Mouse (Mus musculus) forebrain, embryonic 10.5 days (tissue): ENCODE results near the gene Trpm2. TPM values are rescaled to one million over a fixed set of nuclear protein-coding genes. Genes with fewer than 3 reads are reported as not detected.
"Not testable (repeated sequence)": the region's sequence is repeated elsewhere in the genome, so short reads cannot be mapped to it uniquely, and the experiment has no call there.

Experiments used
- DNase-seq: peaks from one replicate; pipeline ENCODE4 v3.0.0-alpha.2; 2017; ENCODE audit warnings: low spot score; ENCODE audit errors: extremely low spot score
- H3K27ac ChIP-seq: fragments of 300-500 bp; sonication (generic); 2 replicates; pipeline ENCODE4 v1.5.1; 2016; ENCODE audit warnings: mild to moderate bottlenecking
- H3K27me3 ChIP-seq: fragments of 300-500 bp; sonication (generic); 2 replicates; pipeline ENCODE4 v1.6.1; 2016; ENCODE audit warnings: mild to moderate bottlenecking; ENCODE audit not compliant: poor library complexity, severe bottlenecking
- H3K36me3 ChIP-seq: fragments of 300-500 bp; sonication (generic); replicated peaks from 2 replicates; pipeline ENCODE4 v1.6.1; 2016; ENCODE audit warnings: mild to moderate bottlenecking, moderate library complexity
- H3K4me1 ChIP-seq: fragments of 300-500 bp; sonication (generic); 2 replicates; pipeline ENCODE4 v1.6.1; 2016
- H3K4me3 ChIP-seq: fragments of 300-500 bp; sonication (generic); 2 replicates; pipeline ENCODE4 v1.5.1; 2016; ENCODE audit warnings: mild to moderate bottlenecking, moderate library complexity
- H3K9me3 ChIP-seq: fragments of 300-500 bp; sonication (generic); 2 replicates; pipeline ENCODE4 v1.6.1; 2016; ENCODE audit warnings: mild to moderate bottlenecking, moderate library complexity
- WGBS: fragments of 180-500 bp; shearing (Covaris S2); methylation state at CpG from one replicate; pipeline ENCODE4 v1.1.7; 2016; 5-methylcytosine and 5-hydroxymethylcytosine counted together
- polyA plus RNA-seq: library from polyadenylated mRNA; unstranded; fragments of >200 nt; fragmentation: Nextera tagmentation; extraction: Ambion mirVana; gene quantifications from 2 replicates; pipeline ENCODE4 v1.2.1, GENCODE M21; 2016

Trpm2 gene
- polyA plus RNA-seq, 1 experiment from 2014 or later = 0.53 TPM

GRCm38 (mm10) chr10:77974811-77975210, 4.4 kb upstream of the Trpm2 start:
- H3K4me3 ChIP-seq = no peak overlapping the region
- H3K36me3 ChIP-seq = 0 out of 2 replicates have a peak, but pooled peaks cover under 1% of the 10 kb centered on the region
- 83% methylated on average over 5 of the region's 5 CpGs for WGBS
- peaks cover 17% of the 10 kb centered on the region for H3K27me3 ChIP-seq
- H3K4me1 ChIP-seq = peaks cover 24% of the 10 kb centered on the region
- no peak overlapping the region for H3K27ac ChIP-seq
- H3K9me3 ChIP-seq = no peaks in the 10 kb centered on the region
- DNase-seq = no peak

DNA sequence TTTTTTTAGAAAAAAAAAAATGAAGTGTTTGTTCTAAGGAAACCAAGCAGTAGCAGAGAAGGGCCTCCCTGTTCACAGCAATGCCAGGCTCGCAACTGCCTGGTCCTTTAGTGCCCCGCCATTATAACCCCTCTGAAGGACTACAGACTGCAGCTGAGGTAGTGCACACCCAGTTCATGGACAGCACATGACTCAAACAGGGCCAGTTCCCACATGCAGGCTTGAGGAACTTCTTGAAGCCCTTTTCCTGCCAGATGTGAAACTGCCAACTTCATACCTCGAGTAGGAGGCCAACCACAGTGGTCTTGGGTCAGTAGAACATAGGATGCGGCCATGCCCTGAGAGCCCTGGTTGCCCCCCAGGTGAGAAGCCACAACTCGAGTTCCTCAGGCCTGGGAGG, 4.0 kb upstream of the Trpm2 start:
- WGBS = 76% methylated on average over 5 of the region's 5 CpGs
- Histone ChIP-seq H3K4me1 (peaks cover 24% of the 10 kb centered on the region), H3K27me3 (peaks cover 22% of the 10 kb centered on the region)

GRCm38 (mm10) chr10:77971709-77972553, 1.6 kb upstream of the Trpm2 start:
- Histone ChIP-seq H3K36me3 (no peaks in the 10 kb centered on the region), H3K4me3 (no peak overlapping the region), H3K27me3 (peaks cover 39% of the 10 kb centered on the region), H3K27ac (no peak overlapping the region), H3K4me1 (peaks cover 14% of the 10 kb centered on the region), H3K9me3 (no peaks in the 10 kb centered on the region)
- 63% methylated on average over 17 of the region's 17 CpGs for WGBS
- no peak for DNase-seq

More for the DNA sequence above, 4.0 kb upstream of the Trpm2 start:
- no peaks in the 10 kb centered on the region for H3K36me3 ChIP-seq
- no peak overlapping the region for H3K4me3 ChIP-seq
- no peaks in the 10 kb centered on the region for H3K9me3 ChIP-seq
- no peak overlapping the region for H3K27ac ChIP-seq
- DNase-seq = no peak

- Histone ChIP-seq H3K27ac (no peak overlapping the region), H3K27me3 (peaks cover 39% of the 10 kb centered on the region), H3K4me3 (no peak overlapping the region), H3K4me1 (peaks cover 14% of the 10 kb centered on the region), H3K36me3 (no peaks in the 10 kb centered on the region), H3K9me3 (no peaks in the 10 kb centered on the region)
- 94% methylated on average over 10 of the region's 10 CpGs for WGBS
- DNase-seq = no peak
Observed at GRCm38 (mm10) chr10:77971191-77971590, 828 bp upstream of the Trpm2 start.

DNA sequence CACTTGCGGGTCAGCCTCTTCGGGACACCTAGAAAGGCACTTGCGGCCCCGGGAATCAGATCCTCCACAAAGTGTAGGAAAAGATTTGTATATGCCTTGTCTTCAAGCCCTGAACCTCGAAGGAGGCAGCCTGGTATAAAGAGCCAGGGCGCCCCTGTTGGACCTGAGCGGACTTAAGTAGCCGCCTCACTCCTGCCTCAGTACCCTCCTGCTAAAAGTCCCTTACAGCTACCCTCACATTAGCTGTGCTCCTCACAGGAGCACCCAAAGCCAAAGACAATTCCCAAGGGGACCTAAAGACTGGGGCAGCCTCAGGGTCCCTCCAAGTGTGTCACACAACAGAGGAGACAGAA, 414 bp downstream of the Trpm2 start:
- Histone ChIP-seq H3K4me3 (peak overlapping the region; percentile 51), H3K36me3 (no peaks in the 10 kb centered on the region), H3K27ac (no peak overlapping the region), H3K4me1 (peaks cover 14% of the 10 kb centered on the region), H3K9me3 (no peaks in the 10 kb centered on the region), H3K27me3 (peaks cover 39% of the 10 kb centered on the region)
- no peak for DNase-seq
- WGBS = 16% methylated on average over 8 of the region's 8 CpGs

DNA sequence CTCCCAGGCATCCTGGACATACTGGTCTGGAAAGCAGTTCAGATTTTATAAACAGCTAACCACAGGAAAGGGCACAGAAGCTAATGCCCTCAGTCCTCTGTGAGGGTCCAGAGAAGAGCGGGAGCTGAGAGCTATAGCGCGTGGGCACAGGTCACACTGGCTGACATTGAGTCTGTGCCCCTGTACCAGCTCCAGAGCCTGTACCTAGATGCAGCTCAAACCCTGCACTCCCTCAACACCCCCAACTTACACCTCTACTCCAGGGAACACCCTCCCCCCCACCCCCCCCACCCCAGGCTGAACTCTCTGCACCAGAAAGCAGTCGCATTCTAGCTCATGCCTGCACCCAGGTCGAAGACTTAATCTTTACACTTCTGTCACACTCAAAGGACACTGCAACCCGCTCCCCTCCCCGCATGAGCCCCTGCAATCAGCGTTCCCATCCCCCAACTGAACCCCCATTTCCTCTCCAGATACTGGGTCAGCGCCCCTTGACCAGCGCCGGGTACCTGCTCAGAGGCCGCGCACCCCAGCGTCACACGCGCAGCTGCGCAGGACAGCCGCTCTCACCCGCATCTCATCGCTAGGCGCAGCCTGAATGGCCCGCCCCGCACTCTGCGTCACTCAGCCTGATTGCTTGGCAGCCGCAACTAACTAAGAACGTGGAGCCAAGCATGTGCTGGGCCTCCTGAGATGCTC, 940 bp downstream of the Trpm2 start:
- peak; percentile 60 for DNase-seq
- Histone ChIP-seq H3K4me1 (peaks cover 14% of the 10 kb centered on the region), H3K9me3 (no peaks in the 10 kb centered on the region), H3K36me3 (no peaks in the 10 kb centered on the region), H3K27me3 (peaks cover 39% of the 10 kb centered on the region), H3K4me3 (peak overlapping the region; percentile 51), H3K27ac (0 out of 2 replicates have a peak overlapping the region, but pooled peaks have one; percentile 25)
- 7% methylated on average over 26 of the region's 26 CpGs for WGBS

DNA sequence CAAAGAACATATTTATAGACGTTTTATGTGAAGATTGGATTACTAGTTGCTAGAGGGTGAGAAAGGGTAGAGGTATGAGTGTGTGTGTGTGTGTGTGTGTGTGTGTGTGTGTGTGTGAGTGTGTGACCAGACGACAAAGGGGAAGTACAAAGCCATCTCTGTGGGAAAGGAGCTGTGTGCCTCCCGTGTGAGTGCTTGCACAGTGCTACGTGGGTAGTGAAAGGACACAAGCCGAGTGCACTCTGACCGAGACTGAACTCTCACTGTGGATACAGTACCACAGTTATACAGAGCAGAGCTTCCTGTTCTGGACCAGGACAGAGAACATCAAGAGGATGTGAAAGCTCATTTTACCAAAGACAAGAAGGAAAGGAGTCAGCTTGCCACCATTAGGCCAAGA, 6.4 kb downstream of the Trpm2 start:
- no peaks in the 10 kb centered on the region for H3K9me3 ChIP-seq
- WGBS = 91% methylated on average over 6 of the region's 6 CpGs
- H3K4me1 ChIP-seq = peaks cover 2% of the 10 kb centered on the region
- no peak for DNase-seq
- no peak overlapping the region for H3K27ac ChIP-seq
- no peaks in the 10 kb centered on the region for H3K36me3 ChIP-seq
- no peak overlapping the region for H3K4me3 ChIP-seq
- peaks cover 14% of the 10 kb centered on the region for H3K27me3 ChIP-seq

DNA sequence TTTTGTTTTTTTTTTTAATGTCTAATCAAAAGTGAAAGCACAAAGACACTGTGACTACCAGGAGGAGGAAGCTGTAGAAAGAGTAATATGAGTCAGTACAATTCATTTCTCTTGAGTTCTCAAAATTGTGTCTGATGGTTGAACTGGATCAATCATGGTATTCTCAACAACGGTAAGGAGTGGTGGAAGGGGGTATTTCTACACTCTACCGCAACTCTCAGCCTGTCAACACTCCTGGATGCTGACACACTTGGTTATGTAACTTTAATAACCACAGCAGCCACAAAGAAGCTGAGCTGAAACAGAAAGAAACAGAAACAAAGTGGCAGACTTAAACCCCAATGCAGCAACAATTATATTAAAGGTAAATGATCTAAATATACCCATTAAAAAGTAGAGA, 7.6 kb downstream of the Trpm2 start:
- Histone ChIP-seq H3K27ac (no peak overlapping the region), H3K4me3 (no peak overlapping the region), H3K27me3 (peaks cover 2% of the 10 kb centered on the region), H3K36me3 (no peaks in the 10 kb centered on the region), H3K9me3 (no peaks in the 10 kb centered on the region), H3K4me1 (no peaks in the 10 kb centered on the region)
- WGBS = 88% methylated on average over 2 of the region's 2 CpGs
- DNase-seq = no peak

DNA sequence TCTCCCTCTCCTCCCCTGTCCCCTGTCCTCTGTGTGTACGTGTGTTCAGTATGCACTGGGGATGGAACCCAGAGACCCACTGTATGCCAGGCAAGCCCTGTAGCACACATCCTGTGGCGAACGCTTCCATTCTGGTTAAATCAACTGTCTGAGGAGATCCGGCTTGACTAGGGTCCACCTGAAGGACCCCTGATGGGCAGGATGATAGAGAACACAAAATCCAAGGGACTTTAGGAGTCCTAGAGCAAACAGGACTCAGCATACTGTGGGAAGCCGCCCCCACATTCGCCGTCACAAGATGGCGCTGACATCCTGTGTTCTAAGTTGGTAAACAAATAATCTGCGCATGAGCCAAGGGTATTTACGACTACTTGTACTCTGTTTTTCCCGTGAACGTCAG, 19.9 kb downstream of the Trpm2 start:
- H3K27ac ChIP-seq, H3K36me3 ChIP-seq, DNase-seq, H3K4me3 ChIP-seq, H3K4me1 ChIP-seq, H3K27me3 ChIP-seq: not testable (repeated sequence)
- H3K9me3 ChIP-seq = peaks cover 15% of the 10 kb centered on the region; the same call in 1 of the 2 replicates
- WGBS = 90% methylated on average over 9 of the region's 12 CpGs

GRCm38 (mm10) chr10:77939685-77940084, 30.7 kb downstream of the Trpm2 start:
- no peak overlapping the region for H3K27ac ChIP-seq
- no peaks in the 10 kb centered on the region for H3K36me3 ChIP-seq
- no peak overlapping the region for H3K4me3 ChIP-seq
- no peaks in the 10 kb centered on the region for H3K4me1 ChIP-seq
- DNase-seq = no peak
- no peaks in the 10 kb centered on the region for H3K9me3 ChIP-seq
- no peaks in the 10 kb centered on the region for H3K27me3 ChIP-seq
- WGBS = 82% methylated on average over 2 of the region's 2 CpGs

GRCm38 (mm10) chr10:77927375-77927774, 43.0 kb downstream of the Trpm2 start:
- no peak overlapping the region for H3K4me3 ChIP-seq
- H3K27ac ChIP-seq = no peak overlapping the region
- no peaks in the 10 kb centered on the region for H3K9me3 ChIP-seq
- DNase-seq = no peak
- H3K4me1 ChIP-seq = peaks cover 6% of the 10 kb centered on the region; the same call in 1 of the 2 replicates
- no peaks in the 10 kb centered on the region for H3K36me3 ChIP-seq
- 91% methylated on average over 10 of the region's 10 CpGs for WGBS
- no peaks in the 10 kb centered on the region for H3K27me3 ChIP-seq

- Histone ChIP-seq H3K4me1 (peaks cover 6% of the 10 kb centered on the region; the same call in 1 of the 2 replicates), H3K27ac (no peak overlapping the region), H3K4me3 (no peak overlapping the region), H3K27me3 (no peaks in the 10 kb centered on the region), H3K9me3 (no peaks in the 10 kb centered on the region), H3K36me3 (no peaks in the 10 kb centered on the region)
- peak; percentile 48 for DNase-seq
- WGBS = 41% methylated on average over 7 of the region's 7 CpGs
Observed at GRCm38 (mm10) chr10:77926140-77926539, 44.2 kb downstream of the Trpm2 start.

DNA sequence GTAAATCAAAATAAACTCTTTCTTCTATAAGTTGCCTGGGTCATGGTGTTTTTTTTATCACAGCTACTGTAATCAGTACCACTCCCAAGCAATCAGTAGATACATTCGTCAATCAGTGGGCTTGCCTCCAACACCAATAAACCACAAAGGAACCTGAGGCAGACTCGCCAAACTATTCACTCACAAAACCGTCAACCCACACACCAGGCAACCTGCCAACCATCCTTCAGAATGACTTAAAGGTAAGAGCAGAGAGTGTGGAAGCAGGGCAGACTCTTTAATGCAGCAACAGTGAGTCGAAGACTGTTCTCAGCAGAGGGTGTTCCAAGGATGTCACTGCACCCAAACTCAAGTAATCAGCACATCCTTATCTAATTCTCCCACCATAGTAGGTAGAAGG, 47.7 kb downstream of the Trpm2 start:
- H3K9me3 ChIP-seq = no peaks in the 10 kb centered on the region
- DNase-seq = no peak
- H3K27ac ChIP-seq = no peak overlapping the region
- no peaks in the 10 kb centered on the region for H3K27me3 ChIP-seq
- H3K4me3 ChIP-seq = no peak overlapping the region
- H3K36me3 ChIP-seq = no peaks in the 10 kb centered on the region
- H3K4me1 ChIP-seq = peaks cover 6% of the 10 kb centered on the region; the same call in 1 of the 2 replicates
- WGBS = 90% methylated on average over 4 of the region's 4 CpGs
